Mouse (Mus musculus) myocyte (in vitro differentiated cells): ENCODE results near the gene Dhtkd1. TPM values are rescaled to one million over a fixed set of nuclear protein-coding genes. Genes with fewer than 3 reads are reported as not detected.
"Not testable (repeated sequence)": the region's sequence is repeated elsewhere in the genome, so short reads cannot be mapped to it uniquely, and the experiment has no call there.

Experiments used
- H3K27me3 ChIP-seq: one replicate; pipeline ENCODE4 v1.6.1; 2011; ENCODE audit not compliant: control insufficient read depth, insufficient read depth, insufficient read length
- H3K36me3 ChIP-seq: one replicate; pipeline ENCODE4 v1.6.1; 2011; ENCODE audit not compliant: control insufficient read depth, insufficient read depth
- H3K4me2 ChIP-seq: one replicate; pipeline ENCODE4 v1.6.1; 2011; ENCODE audit warnings: low read depth, control low read depth
- H3K4me3 ChIP-seq: one replicate; pipeline ENCODE4 v1.5.1; 2011; ENCODE audit warnings: mild to moderate bottlenecking, control low read depth, moderate library complexity
- H3K79me2 ChIP-seq: one replicate; pipeline ENCODE4 v1.6.1; 2011; ENCODE audit not compliant: control insufficient read depth, insufficient read depth
- H3ac ChIP-seq: one replicate; pipeline ENCODE4 v1.6.1; 2011; ENCODE audit not compliant: control insufficient read depth, insufficient read length
- CEBPB ChIP-seq: IDR thresholded peaks from 2 replicates; pipeline ENCODE4 v1.6.1; 2011; ENCODE audit warnings: mild to moderate bottlenecking, moderate library complexity; ENCODE audit not compliant: poor library complexity, insufficient read depth, severe bottlenecking
- E2F4 ChIP-seq: IDR thresholded peaks from one replicate; pipeline ENCODE4 v1.6.1; 2011; ENCODE audit warnings: mild to moderate bottlenecking, control low read depth, moderate library complexity; ENCODE audit not compliant: insufficient read depth
- MAX ChIP-seq: IDR thresholded peaks from one replicate; pipeline ENCODE4 v1.6.1; 2011; ENCODE audit warnings: low read depth, mild to moderate bottlenecking, control low read depth
- MYOD1 ChIP-seq, 3 experiments: IDR thresholded peaks; one replicate each; pipeline ENCODE4 v1.6.1; 2011; ENCODE audit warnings: control low read depth in 2 of 3, low read depth in 2 of 3, mild to moderate bottlenecking in 2 of 3, moderate library complexity in 1 of 3; ENCODE audit not compliant: insufficient read length in 2 of 3, control insufficient read depth in 1 of 3
- MYOG ChIP-seq, 3 experiments: IDR thresholded peaks; one replicate each; pipeline ENCODE4 v1.6.1; 2011; ENCODE audit warnings: control low read depth in 2 of 3, low read depth in 2 of 3, mild to moderate bottlenecking in 2 of 3; ENCODE audit not compliant: insufficient read length in 2 of 3, control insufficient read depth in 1 of 3, insufficient read depth in 1 of 3
- POLR2A ChIP-seq: IDR thresholded peaks from one replicate; pipeline ENCODE4 v1.6.1; 2011; ENCODE audit warnings: low read depth, mild to moderate bottlenecking, control low read depth, moderate library complexity; ENCODE audit not compliant: insufficient read length
- POLR2AphosphoS2 ChIP-seq: IDR thresholded peaks from one replicate; pipeline ENCODE4 v1.6.1; 2011; ENCODE audit warnings: low read depth, control low read depth; ENCODE audit not compliant: insufficient read length
- REST ChIP-seq: IDR thresholded peaks from one replicate; pipeline ENCODE4 v1.6.1; 2011; ENCODE audit warnings: mild to moderate bottlenecking, control low read depth, moderate library complexity; ENCODE audit not compliant: insufficient read depth, insufficient read length
- SRF ChIP-seq: IDR thresholded peaks from one replicate; pipeline ENCODE4 v1.6.1; 2011; ENCODE audit warnings: low read depth; ENCODE audit not compliant: control insufficient read depth, insufficient read length
- TCF12 ChIP-seq: IDR thresholded peaks from one replicate; pipeline ENCODE4 v1.6.1; 2011; ENCODE audit warnings: mild to moderate bottlenecking, control low read depth; ENCODE audit not compliant: poor library complexity, insufficient read depth, severe bottlenecking
- TCF3 ChIP-seq: IDR thresholded peaks from one replicate; pipeline ENCODE4 v1.6.1; 2011; ENCODE audit warnings: low read depth, control low read depth; ENCODE audit not compliant: insufficient read length
- USF1 ChIP-seq: IDR thresholded peaks from one replicate; pipeline ENCODE4 v1.6.1; 2011; ENCODE audit warnings: low read depth, mild to moderate bottlenecking, control low read depth, moderate library complexity
- polyA plus RNA-seq: library from polyadenylated mRNA; unstranded; fragments of >200 nt; fragmentation: generic; extraction: Trizol; gene quantifications from one replicate; pipeline ENCODE4 v1.2.1, GENCODE M21; 2012; ENCODE audit warnings: missing spikeins

Gene Dhtkd1
- polyA plus RNA-seq: 0.12 TPM

DNA sequence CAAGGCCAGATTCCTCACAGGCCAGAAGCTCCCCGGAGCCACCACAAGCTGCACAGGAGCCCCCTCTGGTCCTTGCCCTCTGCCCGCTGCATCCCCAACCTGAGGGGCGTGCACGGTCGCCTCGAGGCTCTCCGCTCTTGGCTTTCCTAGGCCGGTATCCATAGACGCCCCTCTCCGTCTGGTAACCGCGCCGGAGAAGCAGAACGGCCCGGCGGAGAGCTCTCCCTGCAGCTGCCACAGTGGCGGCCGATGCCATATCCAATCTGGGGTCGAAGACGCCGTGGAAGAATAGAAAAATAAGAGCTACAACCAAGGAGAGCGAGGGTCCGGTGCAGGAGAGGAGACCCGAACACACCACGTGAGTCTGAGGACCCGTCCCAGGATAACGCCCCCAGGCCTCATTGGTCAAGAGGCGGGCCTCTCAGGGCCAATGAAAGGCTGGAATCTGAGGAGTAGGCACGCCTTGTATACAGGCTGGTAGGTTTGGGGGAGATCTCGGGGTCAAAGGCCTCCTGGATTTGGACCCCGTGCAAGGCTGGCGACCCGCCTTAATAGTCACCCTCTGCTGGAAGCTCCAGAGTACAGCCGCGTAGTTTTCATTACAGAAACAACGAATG, at the start of gene Dhtkd1:
Gene Dhtkd1, minus strand, starts transcription at position 377 of the 617 bp plus-strand sequence.
- TF ChIP-seq MYOD1 (IDR thresholded peaks at IDR 0.05; ENCODE audit: control insufficient read depth in 1 of 3, insufficient read length in 2 of 3, low read depth in 2 of 3) (no peak), SRF (no peak), MAX (no peak), REST (no peak), USF1 (no peak), TCF12 (no peak), POLR2A (no peak), E2F4 (no peak), TCF3 (no peak), MYOG (IDR thresholded peaks at IDR 0.05; ENCODE audit: control insufficient read depth in 1 of 3, insufficient read depth in 1 of 3, insufficient read length in 2 of 3, low read depth in 2 of 3) (no peak), CEBPB (no peak), POLR2AphosphoS2 (no peak)
- Histone ChIP-seq H3ac (no peak within 1 kb of the TSS), H3K36me3 (no peaks in the 10 kb centered on the region), H3K4me2 (peak within 1 kb of the TSS; percentile 42), H3K27me3 (no peaks in the 10 kb centered on the region), H3K4me3 (peak within 1 kb of the TSS; percentile 13), H3K79me2 (no peaks in the 10 kb centered on the region)

DNA sequence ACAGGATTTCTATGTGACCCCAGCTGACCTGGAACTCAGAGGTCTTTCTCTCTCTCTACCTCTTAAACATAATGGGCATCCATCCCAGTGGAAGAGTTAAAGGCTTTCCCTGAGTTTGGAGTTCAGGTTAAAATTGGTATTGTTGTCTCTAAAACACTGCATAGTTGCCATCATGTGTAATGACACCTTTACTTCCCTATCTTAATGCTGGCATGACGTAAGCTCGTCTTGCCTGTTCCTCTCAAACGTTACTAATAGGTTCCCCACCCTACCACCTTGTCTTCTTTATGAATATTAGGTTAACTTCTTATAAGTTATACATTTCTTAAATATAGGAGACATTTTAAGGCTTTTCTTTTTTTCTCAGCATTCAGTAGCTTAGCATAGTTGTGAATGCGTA, 34.9 kb upstream of the Dhtkd1 start:
- no peaks in the 10 kb centered on the region for H3K79me2 ChIP-seq
- H3K4me3 ChIP-seq: no peak overlapping the region
- TF ChIP-seq SRF (no peak), MYOD1 (IDR thresholded peaks at IDR 0.05; ENCODE audit: control insufficient read depth in 1 of 3, insufficient read length in 2 of 3, low read depth in 2 of 3) (no peak), MYOG (IDR thresholded peaks at IDR 0.05; ENCODE audit: control insufficient read depth in 1 of 3, insufficient read depth in 1 of 3, insufficient read length in 2 of 3, low read depth in 2 of 3) (no peak), TCF12 (no peak), USF1 (no peak), TCF3 (no peak), REST (no peak), E2F4 (no peak), POLR2AphosphoS2 (no peak), MAX (no peak), CEBPB (no peak), POLR2A (no peak)
- H3ac ChIP-seq: no peak overlapping the region
- H3K27me3 ChIP-seq: no peaks in the 10 kb centered on the region
- no peak overlapping the region for H3K4me2 ChIP-seq
- peaks cover 22% of the 10 kb centered on the region for H3K36me3 ChIP-seq

DNA sequence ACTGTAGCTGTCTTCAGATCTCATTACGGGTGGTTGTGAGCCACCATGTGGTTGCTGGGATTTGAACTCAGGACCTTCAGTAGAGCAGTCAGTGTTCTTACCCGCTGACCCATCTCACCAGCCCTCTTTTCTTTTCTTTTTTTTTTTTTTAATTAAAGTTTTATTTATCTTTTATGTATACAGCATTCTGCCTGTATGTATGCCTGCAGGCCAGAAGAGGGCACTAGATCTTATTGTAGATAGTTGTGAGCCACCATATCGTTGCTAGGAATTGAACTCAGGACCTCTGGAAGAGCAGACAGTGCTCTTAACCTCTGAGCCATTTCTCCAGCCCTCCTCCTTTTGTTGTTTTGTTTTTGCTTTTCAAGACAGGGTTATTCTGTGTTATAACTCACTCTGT, 28.0 kb upstream of the Dhtkd1 start:
- H3K27me3 ChIP-seq, H3K4me3 ChIP-seq, H3K4me2 ChIP-seq: not testable (repeated sequence)

DNA sequence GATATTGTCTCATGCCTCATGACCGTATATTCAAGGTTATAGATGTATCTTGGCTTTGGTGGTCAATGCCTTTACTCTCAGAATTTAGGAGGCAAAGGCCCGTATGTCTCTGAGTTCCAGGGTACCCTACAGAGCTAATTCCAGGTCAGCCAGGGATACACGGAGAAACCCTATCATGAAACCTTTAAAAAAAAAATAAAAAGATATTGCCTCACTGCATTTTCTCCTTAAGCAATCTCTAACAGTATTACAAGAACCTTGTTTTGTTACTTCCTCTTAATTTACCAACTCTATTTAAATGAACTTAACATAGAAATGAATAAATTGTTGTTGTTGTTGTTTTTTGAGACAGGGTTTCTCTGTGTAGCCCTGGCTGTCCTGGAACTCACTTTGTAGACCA, 23.4 kb upstream of the Dhtkd1 start:
- Histone ChIP-seq H3K27me3 (no peaks in the 10 kb centered on the region), H3K36me3 (peaks cover 22% of the 10 kb centered on the region), H3ac (no peak overlapping the region), H3K4me2 (no peak overlapping the region), H3K79me2 (peaks cover 52% of the 10 kb centered on the region), H3K4me3 (no peak overlapping the region)
- no peak for TF ChIP-seq MYOD1 (IDR thresholded peaks at IDR 0.05; ENCODE audit: control insufficient read depth in 1 of 3, insufficient read length in 2 of 3, low read depth in 2 of 3)
- TF ChIP-seq MAX: no peak
- no peak for TF ChIP-seq POLR2AphosphoS2
- no peak for TF ChIP-seq E2F4

More for the DNA sequence above, 28.0 kb upstream of the Dhtkd1 start:
- H3K79me2 ChIP-seq: peaks cover 30% of the 10 kb centered on the region
- not testable (repeated sequence) for H3K36me3 ChIP-seq, H3ac ChIP-seq

DNA sequence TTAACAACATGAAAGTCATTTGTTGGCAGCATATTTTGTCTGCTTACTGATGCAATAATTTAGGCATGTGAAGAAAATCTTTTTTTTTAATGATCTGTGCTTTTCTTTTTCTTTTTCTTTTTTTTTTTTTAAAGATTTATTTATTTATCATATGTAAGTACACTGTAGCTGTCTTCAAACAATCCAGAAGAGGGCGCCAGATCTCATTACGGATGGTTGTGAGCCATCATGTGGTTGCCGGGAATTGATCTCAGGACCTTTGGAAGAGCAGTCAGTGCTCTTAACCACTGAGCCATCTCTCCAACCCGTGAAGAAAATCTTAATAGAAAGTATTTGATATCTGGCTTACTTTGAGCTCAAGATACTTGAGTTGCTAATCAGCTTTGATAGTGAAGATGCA, 21.1 kb upstream of the Dhtkd1 start:
- Histone ChIP-seq H3K36me3 (peaks cover 28% of the 10 kb centered on the region), H3K79me2 (peaks cover 48% of the 10 kb centered on the region)
- not testable (repeated sequence) for H3K4me3 ChIP-seq, H3K4me2 ChIP-seq, H3K27me3 ChIP-seq, H3ac ChIP-seq

DNA sequence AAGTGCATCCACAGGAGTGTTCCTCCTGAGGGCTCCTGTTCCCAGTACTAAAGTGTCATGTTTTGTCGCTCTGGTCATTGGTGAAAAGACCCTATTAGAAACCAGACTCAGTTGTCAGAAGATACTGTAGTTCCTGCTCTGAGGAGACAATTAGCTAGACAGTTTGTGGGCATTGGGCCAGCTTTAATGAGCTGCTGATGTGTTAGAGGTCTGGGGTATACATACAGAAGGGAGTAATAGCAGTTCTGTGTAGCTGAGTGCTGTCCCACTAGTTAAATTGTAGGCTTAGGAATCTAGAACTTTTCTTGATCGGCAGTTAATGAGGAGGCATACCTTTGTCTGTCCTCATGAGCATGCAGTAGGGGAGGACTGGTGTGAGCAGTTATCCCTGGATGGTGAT, 19.7 kb upstream of the Dhtkd1 start:
- peaks cover 39% of the 10 kb centered on the region for H3K36me3 ChIP-seq

More for the DNA sequence above, 19.7 kb upstream of the Dhtkd1 start:
- no peak for TF ChIP-seq POLR2A
- no peak for TF ChIP-seq MAX
- no peak for TF ChIP-seq TCF3
- TF ChIP-seq MYOG (IDR thresholded peaks at IDR 0.05; ENCODE audit: control insufficient read depth in 1 of 3, insufficient read depth in 1 of 3, insufficient read length in 2 of 3, low read depth in 2 of 3): no peak
- TF ChIP-seq CEBPB: no peak
- no peak for TF ChIP-seq USF1
- no peak for TF ChIP-seq TCF12
- TF ChIP-seq POLR2AphosphoS2: no peak
- no peak for TF ChIP-seq E2F4
- no peak for TF ChIP-seq MYOD1 (IDR thresholded peaks at IDR 0.05; ENCODE audit: control insufficient read depth in 1 of 3, insufficient read length in 2 of 3, low read depth in 2 of 3)
- no peak for TF ChIP-seq SRF
- TF ChIP-seq REST: no peak
- H3ac ChIP-seq: no peak overlapping the region
- H3K4me3 ChIP-seq: no peak overlapping the region
- H3K27me3 ChIP-seq: no peaks in the 10 kb centered on the region
- H3K79me2 ChIP-seq: peaks cover 51% of the 10 kb centered on the region
- no peak overlapping the region for H3K4me2 ChIP-seq
